Mouse (Mus musculus): Measurements from ENCODE around the gene Aqp6.

GRCm38 (mm10) chr15:99648326-99648725 is 47.1 kb downstream of the Aqp6 start:
- TF ChIP-seq CTCF (IDR thresholded peaks at IDR 0.05; ENCODE audit: control insufficient read depth, insufficient read depth, low read length) = no peak
- TF ChIP-seq POLR2A (IDR thresholded peaks at IDR 0.05; ENCODE audit: borderline replicate concordance, control insufficient read depth, low read depth, low read length) = no peak
